Mouse (Mus musculus) cerebellum, adult (tissue): ENCODE data around the gene Mettl1.
A peak's percentile ranks its signal among the peaks of the same experiment; 100 is the strongest.
"Not testable (repeated sequence)": the region's sequence is repeated elsewhere in the genome, so short reads cannot be mapped to it uniquely, and the experiment has no call there.

Experiments
- ATAC-seq: cut with Nextera tagmentation; 2 replicates; pipeline ENCODE4 v1.9.2; 2017; ENCODE audit warnings: mild to moderate bottlenecking, moderate library complexity, mixed read lengths; ENCODE audit not compliant: insufficient number of reproducible peaks, low FRiP score, low TSS enrichment

Mettl1 gene

GRCm38 (mm10) chr10:127063913-127064870, 23.0 kb downstream of the Mettl1 start:
- ATAC-seq: no peak; the same call in 1 of the 2 replicates

GRCm38 (mm10) chr10:127065981-127066380, 24.8 kb downstream of the Mettl1 start:
- no peak for ATAC-seq

DNA sequence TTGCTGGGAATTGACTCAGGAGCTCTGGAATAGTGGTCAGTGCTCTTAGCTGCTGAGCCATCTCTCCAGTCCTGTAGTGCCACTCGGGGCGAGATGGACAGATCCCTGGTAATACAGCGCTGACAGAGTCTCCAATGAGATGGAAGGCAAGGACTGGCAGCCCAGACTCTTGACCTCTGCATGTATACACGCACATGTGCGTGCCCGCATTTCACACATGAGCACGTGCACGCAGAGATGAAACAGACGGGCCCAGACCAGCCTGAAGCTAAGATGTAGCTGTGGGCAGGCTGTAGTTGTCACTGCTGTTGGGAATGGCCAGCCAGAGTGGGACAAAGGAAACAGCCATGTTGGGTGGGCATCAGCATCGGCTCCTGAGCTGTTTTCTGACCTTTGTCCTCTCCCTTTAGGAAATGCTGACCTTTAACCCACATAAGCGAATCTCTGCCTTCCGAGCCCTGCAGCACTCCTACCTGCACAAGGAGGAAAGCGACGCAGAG, 25.4 kb downstream of the Mettl1 start:
- ATAC-seq: no peak

GRCm38 (mm10) chr10:127068360-127069038, 27.3 kb downstream of the Mettl1 start:
- ATAC-seq: no peak

DNA sequence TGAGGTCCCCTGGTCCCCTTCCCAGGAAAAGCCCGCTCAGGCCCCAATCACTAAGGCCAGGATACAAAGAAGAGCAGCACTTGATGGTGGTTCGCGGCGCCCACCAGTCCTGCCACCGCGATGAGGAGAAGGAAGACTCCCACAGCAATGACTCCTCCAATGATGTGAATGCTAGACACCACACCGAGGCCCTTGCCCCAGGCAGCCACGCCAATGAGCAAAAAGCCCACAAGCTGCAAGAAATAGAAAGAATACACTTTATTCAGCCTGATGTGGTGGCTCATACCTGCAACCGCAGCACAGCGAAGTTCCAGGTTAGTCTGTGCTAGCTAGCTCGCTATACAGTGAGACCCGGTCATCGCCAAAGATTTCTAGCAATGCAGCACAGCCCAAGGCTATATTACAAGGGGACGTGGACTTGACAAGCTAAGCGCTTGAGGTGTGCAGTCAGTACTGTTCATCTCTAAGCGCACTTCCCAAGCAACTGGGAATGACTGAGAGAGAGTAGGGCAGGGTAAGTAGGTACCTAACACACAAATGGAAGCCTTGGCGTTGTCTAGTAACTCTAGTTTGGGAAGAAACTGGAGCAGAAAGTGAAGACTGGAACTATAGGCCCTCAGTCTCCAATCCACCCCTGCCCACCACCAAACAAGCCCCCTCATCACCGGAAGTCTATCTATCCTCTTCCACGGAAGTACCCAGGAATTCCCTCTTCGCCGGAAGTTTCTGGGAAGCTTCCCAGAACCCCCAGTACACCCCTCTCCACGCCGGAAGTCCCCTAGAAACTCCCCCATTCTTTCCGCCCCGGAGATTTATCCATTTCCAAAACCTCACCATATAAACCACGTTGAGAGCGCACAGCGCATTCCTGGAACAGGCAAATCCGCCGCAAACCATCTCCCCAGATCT, 28.3 kb downstream of the Mettl1 start:
- 0 out of 2 replicates have a peak, but pooled peaks have one; percentile 14 for ATAC-seq

DNA sequence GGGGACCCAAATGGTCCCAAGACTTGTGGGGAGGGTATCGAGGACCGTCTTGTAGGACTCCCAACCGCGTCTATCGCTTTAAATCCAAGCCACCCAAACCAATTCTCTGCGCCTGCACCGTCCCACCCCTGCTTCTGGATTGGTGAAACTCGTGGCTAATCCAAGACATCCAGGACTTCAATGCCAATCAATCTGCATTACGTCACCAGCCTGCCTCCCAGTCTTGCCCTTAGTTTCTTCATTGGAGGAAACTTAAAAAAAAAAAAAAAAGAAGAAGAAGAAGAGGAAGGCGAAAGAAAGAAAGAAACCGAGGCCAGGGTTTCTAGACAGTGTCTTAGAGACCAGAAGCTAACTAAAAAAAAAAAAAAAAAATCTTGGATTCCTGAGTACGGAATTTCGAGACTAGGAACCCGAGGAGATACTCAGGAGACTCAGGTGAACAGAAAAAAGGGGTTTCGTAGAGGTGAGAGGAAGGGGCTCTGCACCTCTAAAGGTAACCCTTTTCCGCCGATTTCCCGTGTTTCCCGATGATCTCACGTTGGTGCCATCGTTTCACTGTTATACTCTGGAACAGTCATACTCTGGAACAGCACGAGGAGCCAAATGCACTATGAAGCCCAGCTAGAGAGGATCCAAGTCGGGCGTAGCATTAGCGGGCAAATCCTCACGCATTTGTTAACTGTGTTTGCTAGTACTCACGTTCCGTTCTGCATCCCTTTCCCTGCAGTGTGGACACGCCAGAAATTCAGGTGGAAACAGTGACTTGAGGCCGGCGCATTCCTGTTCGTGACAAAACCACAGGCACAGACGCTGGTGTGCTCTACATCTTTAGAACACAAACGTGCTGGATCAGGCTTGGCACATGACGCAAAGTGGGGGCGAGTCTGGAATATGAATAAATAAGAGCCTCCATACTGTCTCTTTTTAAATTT, 29.2 kb downstream of the Mettl1 start, which contains the start of gene Tspan31:
Gene Tspan31 (minus strand): TSS at position 75 of the 932 bp plus-strand sequence.
- peak; percentile 91 for ATAC-seq

DNA sequence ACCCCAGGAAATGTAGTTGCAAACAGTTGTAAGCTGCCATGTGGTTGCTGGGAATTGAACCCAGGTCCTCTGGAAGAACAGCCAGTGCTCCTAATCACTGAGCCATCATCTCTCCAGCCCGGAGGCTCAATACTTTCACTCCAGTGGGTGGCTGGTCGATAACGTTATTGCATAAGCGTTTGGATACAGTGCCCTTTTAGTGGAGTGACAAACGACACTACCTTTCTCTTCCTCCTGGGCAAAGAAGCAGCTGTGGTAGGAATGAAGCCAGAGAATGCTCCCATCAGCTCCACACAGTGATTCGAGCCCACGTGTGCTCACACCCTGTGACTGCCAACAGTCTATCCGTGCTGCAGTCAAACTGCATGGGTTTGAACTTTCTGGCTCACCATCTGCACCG, 30.0 kb downstream of the Mettl1 start:
- no peak for ATAC-seq

DNA sequence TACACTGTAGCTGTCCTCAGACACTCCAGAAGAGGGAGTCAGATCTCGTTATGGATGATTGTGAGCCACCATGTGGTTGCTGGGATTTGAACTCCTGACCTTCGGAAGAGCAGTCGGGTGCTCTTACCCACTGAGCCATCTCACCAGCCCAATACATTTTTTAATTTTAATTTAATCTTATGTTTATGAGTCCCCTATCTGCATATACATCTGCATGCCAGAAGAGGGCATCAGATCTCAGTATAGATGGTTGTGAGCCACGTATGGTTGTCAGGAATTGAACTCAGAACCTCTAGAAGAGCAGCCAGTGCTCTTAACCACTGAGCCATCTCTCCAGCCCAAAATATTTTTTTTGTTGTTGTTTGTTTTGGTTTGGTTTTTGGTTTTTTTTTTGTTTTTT, 31.1 kb downstream of the Mettl1 start:
- ATAC-seq: not testable (repeated sequence)

DNA sequence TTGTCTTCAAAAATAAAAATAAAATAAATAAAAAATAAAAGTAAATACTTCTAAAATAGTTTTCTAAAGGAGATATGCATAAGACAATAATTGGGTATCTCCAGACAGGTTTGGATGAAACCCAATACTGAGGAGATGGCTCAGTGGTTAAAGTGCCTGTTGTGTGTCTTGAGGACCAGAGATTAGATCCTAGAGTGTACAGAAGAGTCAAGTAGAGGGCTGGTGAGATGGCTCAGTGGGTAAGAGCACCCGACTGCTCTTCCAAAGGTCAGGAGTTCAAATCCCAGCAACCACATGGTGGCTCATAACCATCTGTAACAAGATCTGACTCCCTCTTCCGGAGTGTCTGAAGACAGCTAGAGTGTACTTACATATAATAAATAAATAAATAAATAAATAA, 31.8 kb downstream of the Mettl1 start:
- ATAC-seq: not testable (repeated sequence)

DNA sequence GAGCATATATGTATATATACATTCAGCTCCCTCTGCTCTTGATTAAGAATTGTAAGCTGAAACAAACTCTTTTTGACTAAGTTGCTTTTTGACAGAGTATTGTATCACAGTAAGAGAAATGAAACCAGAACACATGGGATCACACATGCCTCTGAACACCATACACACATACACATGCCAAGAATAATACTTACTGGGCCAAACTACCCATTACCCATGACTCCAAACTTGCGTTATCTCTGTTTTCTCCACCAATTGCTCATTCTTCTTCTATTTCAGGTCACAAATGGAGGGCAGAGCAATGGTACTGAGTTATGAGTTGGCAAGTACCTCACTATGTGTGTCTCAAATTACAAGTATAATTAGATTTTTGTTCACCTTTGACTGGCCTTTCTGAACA, 32.8 kb downstream of the Mettl1 start:
- ATAC-seq: no peak

- ATAC-seq: no peak
These were observed 33.9 kb downstream of the Mettl1 start, which contains the start of gene Agap2 for GRCm38 (mm10) chr10:127075080-127075479. TSS of gene Agap2 (plus strand) at chr10:127075284.

GRCm38 (mm10) chr10:127075651-127076050, 34.4 kb downstream of the Mettl1 start:
- no peak for ATAC-seq

- no peak for ATAC-seq
These were observed 34.9 kb downstream of the Mettl1 start for GRCm38 (mm10) chr10:127076082-127076481.

- ATAC-seq: no peak
These were observed 36.3 kb downstream of the Mettl1 start for GRCm38 (mm10) chr10:127077515-127077914.

- ATAC-seq: no peak
These were observed 36.9 kb downstream of the Mettl1 start for GRCm38 (mm10) chr10:127078001-127078676.

- no peak for ATAC-seq
These were observed 37.7 kb downstream of the Mettl1 start for GRCm38 (mm10) chr10:127078677-127079575.

DNA sequence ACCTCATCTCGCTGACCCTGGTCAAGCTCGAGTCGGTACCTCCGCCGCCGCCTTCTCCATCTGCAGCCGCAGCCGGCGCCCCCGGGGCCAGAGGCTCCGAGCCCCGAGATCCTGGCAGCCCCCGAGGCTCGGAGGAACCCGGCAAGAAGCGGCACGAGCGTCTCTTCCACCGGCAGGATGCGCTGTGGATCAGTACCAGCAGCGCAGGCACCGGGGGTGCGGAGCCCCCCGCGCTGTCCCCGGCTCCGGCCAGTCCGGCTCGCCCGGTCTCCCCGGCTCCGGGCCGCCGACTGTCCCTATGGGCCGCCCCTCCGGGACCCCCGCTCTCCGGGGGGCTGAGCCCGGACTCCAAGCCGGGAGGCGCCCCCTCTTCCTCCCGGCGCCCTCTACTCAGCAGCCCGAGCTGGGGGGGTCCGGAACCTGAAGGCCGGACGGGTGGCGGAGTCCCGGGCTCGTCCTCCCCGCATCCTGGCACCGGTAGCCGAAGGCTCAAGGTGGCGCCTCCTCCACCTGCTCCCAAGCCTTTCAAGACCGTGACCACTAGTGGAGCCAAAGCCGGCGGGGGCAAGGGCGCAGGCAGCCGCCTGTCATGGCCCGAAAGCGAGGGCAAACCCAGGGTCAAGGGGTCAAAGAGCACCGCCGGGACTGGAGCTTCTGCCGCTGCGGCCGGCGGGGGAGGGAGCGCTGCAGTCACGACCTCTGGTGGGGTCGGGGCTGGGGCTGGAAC, 38.6 kb downstream of the Mettl1 start:
- no peak for ATAC-seq
